Mouse (Mus musculus) subcutaneous adipose tissue, adult 2 months (tissue): ENCODE data around the gene Zfp110. TPM values are rescaled to one million over a fixed set of nuclear protein-coding genes. Genes with fewer than 3 reads are reported as not detected.

ENCODE experiments used
- polyA plus RNA-seq: library from polyadenylated mRNA; depleted of rRNA; stranded (reverse); fragments of >200 nt; gene quantifications from 2 replicates; pipeline ENCODE4 v1.2.3, GENCODE M21; 2012; ENCODE audit warnings: low replicate concordance; rRNA removed

Zfp110 gene
- polyA plus RNA-seq: 12.8 and 17.1 TPM in 2 replicates

GRCm38 (mm10) chr7:12834162-12835120 lies at the start of gene Zfp110:
Zfp110 (plus strand) TSS chr7:12834761.

GRCm38 (mm10) chr7:12802866-12803726 lies 31.5 kb upstream of the Zfp110 start, which contains the start of gene Zscan18:
Zscan18 (minus strand) TSS chr7:12803635.

GRCm38 (mm10) chr7:12818521-12819295 lies 15.9 kb upstream of the Zfp110 start, which contains the start of gene Zfp329:
Zfp329 (minus strand) TSS chr7:12818858.

GRCm38 (mm10) chr7:12880911-12881660 lies 46.5 kb downstream of the Zfp110 start, which contains the start of gene Zfp128:
Zfp128 (plus strand) TSS chr7:12881177.

GRCm38 (mm10) chr7:12897655-12898410 lies 63.3 kb downstream of the Zfp110 start, which contains the start of gene Zscan22:
Zscan22 (plus strand) TSS chr7:12897815.

Other genes starting within 250 kb of the Zfp110 start
- gene Vmn2r53, start 226.0 kb upstream of the Zfp110 start, polyA plus RNA-seq: under 0.01 TPM in 1 of 2 replicates, not detected in the other
- gene Vmn2r54, start 194.4 kb upstream of the Zfp110 start, polyA plus RNA-seq: not detected in 2 replicates
- not detected in 2 replicates for gene Vmn2r55, start 149.8 kb upstream of the Zfp110 start, polyA plus RNA-seq
- gene Vmn2r56, start 99.8 kb upstream of the Zfp110 start, polyA plus RNA-seq: not detected in 2 replicates
- 1.1 and 5.5 TPM in 2 replicates for gene Zscan18, start 31.1 kb upstream of the Zfp110 start, polyA plus RNA-seq
- gene Zfp329, start 15.9 kb upstream of the Zfp110 start, polyA plus RNA-seq: 2.1 and 3.4 TPM in 2 replicates
- gene Zfp128, start 46.4 kb downstream of the Zfp110 start, polyA plus RNA-seq: 1.4 and 2.6 TPM in 2 replicates
- 6.9 and 16.2 TPM in 2 replicates for gene Zscan22, start 63.1 kb downstream of the Zfp110 start, polyA plus RNA-seq
- 1,231 and 3,702 TPM in 2 replicates for gene Rps5, start 87.5 kb downstream of the Zfp110 start, polyA plus RNA-seq
- gene Rnf225, start 92.7 kb downstream of the Zfp110 start, polyA plus RNA-seq: 0.26 and 0.54 TPM in 2 replicates
- 5.6 and 11.9 TPM in 2 replicates for gene Zfp324, start 131.1 kb downstream of the Zfp110 start, polyA plus RNA-seq
- 5.9 and 11.7 TPM in 2 replicates for gene Zfp446, start 143.1 kb downstream of the Zfp110 start, polyA plus RNA-seq
- gene Slc27a5, start 163.4 kb downstream of the Zfp110 start, polyA plus RNA-seq: 0.32 and 0.63 TPM in 2 replicates
- 168 and 437 TPM in 2 replicates for gene Trim28, start 164.4 kb downstream of the Zfp110 start, polyA plus RNA-seq
- 12.3 and 22.9 TPM in 2 replicates for gene Zbtb45, start 175.3 kb downstream of the Zfp110 start, polyA plus RNA-seq
- gene Chmp2a, start 200.0 kb downstream of the Zfp110 start, polyA plus RNA-seq: 100 and 104 TPM in 2 replicates
- 232 and 241 TPM in 2 replicates for gene Ube2m, start 203.5 kb downstream of the Zfp110 start, polyA plus RNA-seq
- 0.92 and 2.7 TPM in 2 replicates for gene Mzf1, start 220.0 kb downstream of the Zfp110 start, polyA plus RNA-seq